Mouse (Mus musculus) activated CD4-positive, CD25-positive, alpha-beta regulatory T cell, adult 4 months (primary cell): ENCODE measurements at regions not wholly inside any gene's neighbourhood (a gene's known extent, or its start where the extent isn't known, plus 50 kb on each side); places are given as distances from the start of the nearest gene placed in this dataset.

Experiments
- ATAC-seq: one replicate; pipeline ENCODE4 v1.8.0; 2017

- no peak for ATAC-seq
These were observed 260.7 kb downstream of the 1700064H15Rik start for GRCm38 (mm10) chr3:19367761-19368160.
